Mouse (Mus musculus) cortical plate, adult 2 months (tissue): Measurements from ENCODE around the gene Trpm3. TPM values are rescaled to one million over a fixed set of nuclear protein-coding genes. Genes with fewer than 3 reads are reported as not detected.

Experiments
- H3K27ac ChIP-seq: fragments of 200-500 bp; 2 replicates; pipeline ENCODE4 v1.5.1; 2012; ENCODE audit warnings: low read length, control low read depth, inconsistent platforms; ENCODE audit not compliant: insufficient read depth
- H3K4me1 ChIP-seq: fragments of 200-500 bp; 2 replicates; pipeline ENCODE4 v1.6.1; 2011; ENCODE audit warnings: low read length; ENCODE audit not compliant: control insufficient read depth, insufficient read depth
- H3K4me3 ChIP-seq: fragments of 200-500 bp; 2 replicates; pipeline ENCODE4 v1.5.1; 2011; ENCODE audit warnings: mild to moderate bottlenecking, low read length, control low read depth; ENCODE audit not compliant: insufficient read depth
- CTCF ChIP-seq: fragments of 200-500 bp; IDR thresholded peaks from 2 replicates; pipeline ENCODE4 v1.5.1; 2011; ENCODE audit warnings: mild to moderate bottlenecking, control low read depth, low read length; ENCODE audit not compliant: insufficient read depth; ENCODE audit errors: extremely low read depth
- POLR2A ChIP-seq: fragments of 200-500 bp; IDR thresholded peaks from 2 replicates; pipeline ENCODE4 v1.6.1; 2011; ENCODE audit warnings: mild to moderate bottlenecking, low read length, control low read depth; ENCODE audit not compliant: insufficient read depth; ENCODE audit errors: extremely low read depth
- polyA plus RNA-seq: library from polyadenylated mRNA; depleted of rRNA; stranded (reverse); fragments of >200 nt; gene quantifications from 2 replicates; pipeline ENCODE4 v1.2.3, GENCODE M21; 2012

Trpm3 gene
- polyA plus RNA-seq, 1 experiment, result 16.5 TPM

- H3K27ac ChIP-seq, result no peak overlapping the region
- TF ChIP-seq CTCF (peak; percentile 63), POLR2A (no peak)
- H3K4me3 ChIP-seq, result no peak overlapping the region
- H3K4me1 ChIP-seq, result peaks cover 1% of the 10 kb centered on the region; the same call in 1 of the 2 replicates
Measured at GRCm38 (mm10) chr19:22552179-22552578, 413.3 kb downstream of the Trpm3 start.

DNA sequence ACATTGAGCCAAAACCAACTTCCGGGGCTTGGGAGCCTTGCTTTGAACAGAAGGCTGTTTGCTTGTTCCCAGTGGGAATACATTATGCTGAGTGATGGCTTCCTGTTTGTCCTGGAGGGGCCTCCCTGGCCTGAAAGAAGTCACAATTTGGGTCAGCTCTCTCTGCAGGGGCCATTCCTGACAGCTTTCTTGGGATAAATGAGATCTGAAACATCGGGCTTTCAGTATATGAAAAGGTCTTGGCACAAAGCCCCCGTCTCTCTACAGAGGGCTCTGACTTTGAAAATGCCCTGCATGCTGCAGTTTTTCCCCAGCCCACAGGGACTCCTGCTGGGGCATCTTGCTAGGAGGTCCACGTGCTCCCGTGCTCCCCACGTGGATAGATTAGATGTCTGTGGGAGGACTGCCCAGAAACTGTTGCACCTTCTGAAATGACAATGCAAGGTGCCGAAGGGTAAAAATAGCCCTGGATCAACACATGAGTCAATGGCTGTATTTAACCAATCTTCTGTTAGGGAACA, 415.6 kb downstream of the Trpm3 start:
- no peak overlapping the region for H3K4me3 ChIP-seq
- TF ChIP-seq POLR2A (no peak), CTCF (no peak)
- peaks cover 1% of the 10 kb centered on the region; the same call in 1 of the 2 replicates for H3K4me1 ChIP-seq
- H3K27ac ChIP-seq, result no peak overlapping the region

GRCm38 (mm10) chr19:22572396-22572795, 433.6 kb downstream of the Trpm3 start:
- no peak for TF ChIP-seq POLR2A
- no peak for TF ChIP-seq CTCF
- H3K27ac ChIP-seq, result no peak overlapping the region

DNA sequence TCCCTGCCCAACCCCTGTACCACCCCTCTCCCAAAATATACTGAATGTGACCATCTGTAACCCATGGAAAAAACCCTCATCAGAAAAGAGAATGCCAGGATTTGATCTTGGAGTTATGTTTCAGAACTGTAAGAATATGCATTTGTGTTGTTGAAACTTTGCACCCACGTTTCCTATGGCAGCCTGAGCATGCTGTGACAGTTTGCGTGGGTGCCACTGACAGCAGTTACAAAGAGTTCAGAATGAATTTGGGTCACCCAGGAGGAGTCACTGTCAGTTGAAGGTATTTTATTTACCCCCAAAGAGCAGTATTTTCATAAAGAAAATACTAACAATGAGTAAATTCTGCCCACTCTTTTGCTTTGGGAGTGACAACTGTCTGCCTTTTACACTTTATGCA, 434.0 kb downstream of the Trpm3 start:
- Histone ChIP-seq H3K4me1 (no peaks in the 10 kb centered on the region), H3K27ac (no peak overlapping the region), H3K4me3 (no peak overlapping the region)
- TF ChIP-seq CTCF (no peak), POLR2A (no peak)

More at GRCm38 (mm10) chr19:22572396-22572795, 433.6 kb downstream of the Trpm3 start:
- H3K4me3 ChIP-seq, result no peak overlapping the region
- H3K4me1 ChIP-seq, result no peaks in the 10 kb centered on the region

GRCm38 (mm10) chr19:22582120-22582745, 443.4 kb downstream of the Trpm3 start:
- H3K4me1 ChIP-seq, result no peaks in the 10 kb centered on the region
- no peak overlapping the region for H3K27ac ChIP-seq
- no peak overlapping the region for H3K4me3 ChIP-seq
- no peak for TF ChIP-seq CTCF
- TF ChIP-seq POLR2A, result no peak

DNA sequence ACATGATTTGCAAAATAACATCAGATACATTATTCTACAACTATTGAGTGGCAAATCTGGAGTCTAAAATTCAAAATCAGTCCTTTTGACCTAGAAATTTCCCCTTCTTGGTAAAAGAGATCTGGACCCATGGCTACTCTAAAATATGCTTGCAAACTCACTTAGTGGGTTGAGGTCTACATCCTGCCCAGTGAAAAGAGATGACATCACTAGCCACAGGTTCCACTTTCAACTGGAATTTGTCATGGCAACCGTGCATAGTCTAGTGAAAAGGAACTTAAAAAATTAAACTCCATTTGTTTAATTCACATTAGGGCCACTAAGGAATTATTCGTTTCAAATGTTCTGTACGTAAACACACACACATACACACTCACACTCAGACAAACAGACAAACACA, 455.6 kb downstream of the Trpm3 start:
- TF ChIP-seq CTCF (no peak), POLR2A (no peak)
- Histone ChIP-seq H3K4me3 (no peak overlapping the region), H3K27ac (no peak overlapping the region), H3K4me1 (peaks cover 4% of the 10 kb centered on the region)

- no peak overlapping the region for H3K4me3 ChIP-seq
- H3K27ac ChIP-seq, result no peak overlapping the region
- H3K4me1 ChIP-seq, result peaks cover 4% of the 10 kb centered on the region
- TF ChIP-seq CTCF (no peak), POLR2A (no peak)
Measured at GRCm38 (mm10) chr19:22595246-22595645, 456.4 kb downstream of the Trpm3 start.

DNA sequence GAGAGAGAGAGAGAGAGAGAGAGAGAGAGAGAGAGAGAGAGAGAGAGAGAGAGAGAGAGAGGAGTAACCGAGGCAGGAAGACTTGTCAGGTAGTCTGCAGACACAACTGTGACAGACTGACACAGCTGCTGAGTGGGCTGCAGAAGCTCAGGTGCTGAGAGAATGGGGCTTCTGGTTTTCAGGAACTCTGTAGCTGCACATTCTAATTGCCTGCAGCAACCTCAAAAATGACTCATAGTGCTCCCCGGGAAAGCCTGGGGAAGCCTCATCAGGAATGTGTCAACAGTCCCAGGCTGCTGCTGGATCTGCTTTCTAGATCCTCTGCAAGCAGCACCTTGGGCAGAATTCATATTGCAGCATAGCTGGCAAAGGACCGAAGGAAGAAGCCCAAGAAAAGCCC, 457.9 kb downstream of the Trpm3 start:
- H3K27ac ChIP-seq, result no peak overlapping the region
- peaks cover 4% of the 10 kb centered on the region for H3K4me1 ChIP-seq
- no peak overlapping the region for H3K4me3 ChIP-seq
- no peak for TF ChIP-seq CTCF
- TF ChIP-seq POLR2A, result no peak

GRCm38 (mm10) chr19:22604322-22604721, 465.5 kb downstream of the Trpm3 start:
- no peak overlapping the region for H3K27ac ChIP-seq
- no peak overlapping the region for H3K4me3 ChIP-seq
- TF ChIP-seq CTCF (no peak), POLR2A (no peak)
- peaks cover 3% of the 10 kb centered on the region; the same call in 1 of the 2 replicates for H3K4me1 ChIP-seq

GRCm38 (mm10) chr19:22607985-22608684, 469.3 kb downstream of the Trpm3 start:
- Histone ChIP-seq H3K4me1 (peaks cover 3% of the 10 kb centered on the region; the same call in 1 of the 2 replicates), H3K4me3 (no peak overlapping the region), H3K27ac (no peak overlapping the region)
- no peak for TF ChIP-seq CTCF
- TF ChIP-seq POLR2A, result no peak
